Mouse (Mus musculus): Measurements from ENCODE around the gene Slc17a2. TPM values are rescaled to one million over a fixed set of nuclear protein-coding genes. Genes with fewer than 3 reads are reported as not detected.
A peak's percentile ranks its signal among the peaks of the same experiment; 100 is the strongest.

Slc17a2 gene
- polyA plus RNA-seq, 1 experiment, result not detected

GRCm38 (mm10) chr13:23804532-23804931 lies 2.3 kb upstream of the Slc17a2 start:
- DNase-seq (ENCODE audit: low read depth), result no peak
- TF ChIP-seq POLR2A (IDR thresholded peaks at IDR 0.05; ENCODE audit: borderline replicate concordance, extremely low read depth, insufficient read depth, insufficient read length, poor library complexity, severe bottlenecking) (no peak), CTCF (IDR thresholded peaks at IDR 0.05; ENCODE audit: borderline replicate concordance, extremely low read depth, insufficient read depth, insufficient read length) (no peak)

GRCm38 (mm10) chr13:23816148-23816547 lies 9.4 kb downstream of the Slc17a2 start:
- TF ChIP-seq CTCF (IDR thresholded peaks at IDR 0.05; ENCODE audit: borderline replicate concordance, extremely low read depth, insufficient read depth, insufficient read length), result no peak
- no peak for TF ChIP-seq POLR2A (IDR thresholded peaks at IDR 0.05; ENCODE audit: borderline replicate concordance, extremely low read depth, insufficient read depth, insufficient read length, poor library complexity, severe bottlenecking)
- no peak for DNase-seq (ENCODE audit: low read depth)

- no peak for DNase-seq (ENCODE audit: low read depth)
- TF ChIP-seq CTCF (IDR thresholded peaks at IDR 0.05; ENCODE audit: borderline replicate concordance, extremely low read depth, insufficient read depth, insufficient read length), result no peak
- no peak for TF ChIP-seq POLR2A (IDR thresholded peaks at IDR 0.05; ENCODE audit: borderline replicate concordance, extremely low read depth, insufficient read depth, insufficient read length, poor library complexity, severe bottlenecking)
These were observed 13.6 kb downstream of the Slc17a2 start for GRCm38 (mm10) chr13:23820179-23820940.

GRCm38 (mm10) chr13:23822213-23822612 lies 15.4 kb downstream of the Slc17a2 start:
- TF ChIP-seq CTCF (IDR thresholded peaks at IDR 0.05; ENCODE audit: borderline replicate concordance, extremely low read depth, insufficient read depth, insufficient read length), result no peak
- TF ChIP-seq POLR2A (IDR thresholded peaks at IDR 0.05; ENCODE audit: borderline replicate concordance, extremely low read depth, insufficient read depth, insufficient read length, poor library complexity, severe bottlenecking), result no peak
- no peak for DNase-seq (ENCODE audit: low read depth)

- DNase-seq (ENCODE audit: low read depth), result no peak
- no peak for TF ChIP-seq CTCF (IDR thresholded peaks at IDR 0.05; ENCODE audit: borderline replicate concordance, extremely low read depth, insufficient read depth, insufficient read length)
These were observed 19.8 kb downstream of the Slc17a2 start for GRCm38 (mm10) chr13:23826606-23827005.

GRCm38 (mm10) chr13:23833053-23833452 lies 26.3 kb downstream of the Slc17a2 start:
- peak; percentile 70 for DNase-seq (ENCODE audit: low read depth)
- TF ChIP-seq CTCF (IDR thresholded peaks at IDR 0.05; ENCODE audit: borderline replicate concordance, extremely low read depth, insufficient read depth, insufficient read length) (peak; percentile 60; the same call in 1 of the 2 replicates), POLR2A (IDR thresholded peaks at IDR 0.05; ENCODE audit: borderline replicate concordance, extremely low read depth, insufficient read depth, insufficient read length, poor library complexity, severe bottlenecking) (no peak)

GRCm38 (mm10) chr13:23834836-23835235 lies 28.0 kb downstream of the Slc17a2 start:
- DNase-seq (ENCODE audit: low read depth), result no peak

GRCm38 (mm10) chr13:23836630-23837029 lies 29.8 kb downstream of the Slc17a2 start:
- DNase-seq (ENCODE audit: low read depth), result no peak

More at GRCm38 (mm10) chr13:23834836-23835235, 28.0 kb downstream of the Slc17a2 start:
- TF ChIP-seq CTCF (IDR thresholded peaks at IDR 0.05; ENCODE audit: borderline replicate concordance, extremely low read depth, insufficient read depth, insufficient read length), result no peak
- TF ChIP-seq POLR2A (IDR thresholded peaks at IDR 0.05; ENCODE audit: borderline replicate concordance, extremely low read depth, insufficient read depth, insufficient read length, poor library complexity, severe bottlenecking), result no peak

GRCm38 (mm10) chr13:23839308-23839707 lies 32.5 kb downstream of the Slc17a2 start, which contains the start of gene Slc17a3:
TSS of gene Slc17a3 (plus strand) at chr13:23839434.
- no peak for DNase-seq (ENCODE audit: low read depth)

More at GRCm38 (mm10) chr13:23836630-23837029, 29.8 kb downstream of the Slc17a2 start:
- TF ChIP-seq CTCF (IDR thresholded peaks at IDR 0.05; ENCODE audit: borderline replicate concordance, extremely low read depth, insufficient read depth, insufficient read length) (no peak), POLR2A (IDR thresholded peaks at IDR 0.05; ENCODE audit: borderline replicate concordance, extremely low read depth, insufficient read depth, insufficient read length, poor library complexity, severe bottlenecking) (no peak)

GRCm38 (mm10) chr13:23845851-23846250 lies 39.1 kb downstream of the Slc17a2 start:
- no peak for DNase-seq (ENCODE audit: low read depth)
- no peak for TF ChIP-seq CTCF (IDR thresholded peaks at IDR 0.05; ENCODE audit: borderline replicate concordance, extremely low read depth, insufficient read depth, insufficient read length)
- no peak for TF ChIP-seq POLR2A (IDR thresholded peaks at IDR 0.05; ENCODE audit: borderline replicate concordance, extremely low read depth, insufficient read depth, insufficient read length, poor library complexity, severe bottlenecking)

More at GRCm38 (mm10) chr13:23839308-23839707, 32.5 kb downstream of the Slc17a2 start, which contains the start of gene Slc17a3:
- TF ChIP-seq POLR2A (IDR thresholded peaks at IDR 0.05; ENCODE audit: borderline replicate concordance, extremely low read depth, insufficient read depth, insufficient read length, poor library complexity, severe bottlenecking) (no peak), CTCF (IDR thresholded peaks at IDR 0.05; ENCODE audit: borderline replicate concordance, extremely low read depth, insufficient read depth, insufficient read length) (no peak)

GRCm38 (mm10) chr13:23849299-23849698 lies 42.5 kb downstream of the Slc17a2 start:
- TF ChIP-seq CTCF (IDR thresholded peaks at IDR 0.05; ENCODE audit: borderline replicate concordance, extremely low read depth, insufficient read depth, insufficient read length), result no peak
- TF ChIP-seq POLR2A (IDR thresholded peaks at IDR 0.05; ENCODE audit: borderline replicate concordance, extremely low read depth, insufficient read depth, insufficient read length, poor library complexity, severe bottlenecking), result no peak
- DNase-seq (ENCODE audit: low read depth), result peak; percentile 34

GRCm38 (mm10) chr13:23856401-23856800 lies 49.6 kb downstream of the Slc17a2 start:
- no peak for DNase-seq (ENCODE audit: low read depth)
- TF ChIP-seq CTCF (IDR thresholded peaks at IDR 0.05; ENCODE audit: borderline replicate concordance, extremely low read depth, insufficient read depth, insufficient read length), result no peak
- no peak for TF ChIP-seq POLR2A (IDR thresholded peaks at IDR 0.05; ENCODE audit: borderline replicate concordance, extremely low read depth, insufficient read depth, insufficient read length, poor library complexity, severe bottlenecking)

Measured in brain, embryonic 14.5 days (tissue).